Mouse (Mus musculus): ENCODE data around the gene Vamp1. TPM values are rescaled to one million over a fixed set of nuclear protein-coding genes. Genes with fewer than 3 reads are reported as not detected.

Gene Vamp1
- polyA plus RNA-seq, 1 experiment from 2014 or later: 3.3 TPM

GRCm38 (mm10) chr6:125252711-125253110 is 37.4 kb downstream of the Vamp1 start:
- Histone ChIP-seq H3K4me1 (replicated peaks; ENCODE audit: control insufficient read depth, insufficient read depth) (no peaks in the 10 kb centered on the region), H3K27me3 (ENCODE audit: control insufficient read depth, insufficient read depth, low read length) (no peaks in the 10 kb centered on the region), H3K4me2 (replicated peaks; ENCODE audit: low read depth) (no peak overlapping the region), H3K9ac (ENCODE audit: low read length) (no peak overlapping the region), H3K4me3 (ENCODE audit: low read depth, low read length) (no peak overlapping the region), H3K36me3 (ENCODE audit: control insufficient read depth, insufficient read depth, low read length) (no peaks in the 10 kb centered on the region), H3K9me3 (ENCODE audit: control insufficient read depth, low read length) (no peaks in the 10 kb centered on the region), H3K27ac (replicated peaks) (no peak overlapping the region)
- ATAC-seq (ENCODE audit: low FRiP score, low TSS enrichment): no peak
- WGBS: 82% methylated on average over 8 of the region's 8 CpGs
- no peak for DNase-seq (ENCODE audit: low spot score)
- TF ChIP-seq EP300 (optimal IDR thresholded peaks at IDR 0.05) (no peak), CTCF (IDR thresholded peaks at IDR 0.05; ENCODE audit: low read depth) (no peak)

GRCm38 (mm10) chr6:125253863-125254715 is 38.7 kb downstream of the Vamp1 start:
- Histone ChIP-seq H3K9ac (ENCODE audit: low read length) (no peak overlapping the region), H3K27ac (replicated peaks) (no peak overlapping the region), H3K4me1 (replicated peaks; ENCODE audit: control insufficient read depth, insufficient read depth) (no peaks in the 10 kb centered on the region), H3K27me3 (ENCODE audit: control insufficient read depth, insufficient read depth, low read length) (no peaks in the 10 kb centered on the region), H3K4me2 (replicated peaks; ENCODE audit: low read depth) (no peak overlapping the region), H3K36me3 (ENCODE audit: control insufficient read depth, insufficient read depth, low read length) (no peaks in the 10 kb centered on the region), H3K9me3 (ENCODE audit: control insufficient read depth, low read length) (no peaks in the 10 kb centered on the region), H3K4me3 (ENCODE audit: low read depth, low read length) (no peak overlapping the region)
- 75% methylated on average over 14 of the region's 14 CpGs for WGBS
- DNase-seq (ENCODE audit: low spot score) (no peak), ATAC-seq (ENCODE audit: low FRiP score, low TSS enrichment) (no peak)
- TF ChIP-seq CTCF (IDR thresholded peaks at IDR 0.05; ENCODE audit: low read depth): no peak
- TF ChIP-seq EP300 (optimal IDR thresholded peaks at IDR 0.05): no peak

GRCm38 (mm10) chr6:125255516-125256044 is 40.2 kb downstream of the Vamp1 start:
- Histone ChIP-seq H3K27me3 (ENCODE audit: control insufficient read depth, insufficient read depth, low read length) (no peaks in the 10 kb centered on the region), H3K4me1 (replicated peaks; ENCODE audit: control insufficient read depth, insufficient read depth) (no peaks in the 10 kb centered on the region), H3K4me2 (replicated peaks; ENCODE audit: low read depth) (no peak overlapping the region), H3K4me3 (ENCODE audit: low read depth, low read length) (no peak overlapping the region), H3K9me3 (ENCODE audit: control insufficient read depth, low read length) (no peaks in the 10 kb centered on the region), H3K36me3 (ENCODE audit: control insufficient read depth, insufficient read depth, low read length) (no peaks in the 10 kb centered on the region), H3K27ac (replicated peaks) (no peak overlapping the region), H3K9ac (ENCODE audit: low read length) (no peak overlapping the region)
- no peak for DNase-seq (ENCODE audit: low spot score)
- TF ChIP-seq EP300 (optimal IDR thresholded peaks at IDR 0.05) (no peak), CTCF (IDR thresholded peaks at IDR 0.05; ENCODE audit: low read depth) (no peak)
- WGBS: 77% methylated on average over 7 of the region's 7 CpGs
- 0 out of 2 replicates have a peak, but pooled peaks have one; percentile 38 for ATAC-seq (ENCODE audit: low FRiP score, low TSS enrichment)

GRCm38 (mm10) chr6:125256222-125256966 is 41.0 kb downstream of the Vamp1 start:
- H3K27ac ChIP-seq (replicated peaks): no peak overlapping the region
- no peak overlapping the region for H3K9ac ChIP-seq (ENCODE audit: low read length)
- H3K36me3 ChIP-seq (ENCODE audit: control insufficient read depth, insufficient read depth, low read length): no peaks in the 10 kb centered on the region
- DNase-seq (ENCODE audit: low spot score): peak; percentile 32
- H3K9me3 ChIP-seq (ENCODE audit: control insufficient read depth, low read length): no peaks in the 10 kb centered on the region
- no peak overlapping the region for H3K4me3 ChIP-seq (ENCODE audit: low read depth, low read length)
- no peak for TF ChIP-seq EP300 (optimal IDR thresholded peaks at IDR 0.05)
- H3K4me1 ChIP-seq (replicated peaks; ENCODE audit: control insufficient read depth, insufficient read depth): no peaks in the 10 kb centered on the region
- ATAC-seq (ENCODE audit: low FRiP score, low TSS enrichment): peak; percentile 76
- H3K27me3 ChIP-seq (ENCODE audit: control insufficient read depth, insufficient read depth, low read length): no peaks in the 10 kb centered on the region
- no peak overlapping the region for H3K4me2 ChIP-seq (replicated peaks; ENCODE audit: low read depth)
- WGBS: 65% methylated on average over 8 of the region's 8 CpGs

- H3K4me1 ChIP-seq (replicated peaks; ENCODE audit: control insufficient read depth, insufficient read depth): no peaks in the 10 kb centered on the region
- ATAC-seq (ENCODE audit: low FRiP score, low TSS enrichment) (no peak), DNase-seq (ENCODE audit: low spot score) (no peak)
- no peaks in the 10 kb centered on the region for H3K36me3 ChIP-seq (ENCODE audit: control insufficient read depth, insufficient read depth, low read length)
- no peak overlapping the region for H3K4me2 ChIP-seq (replicated peaks; ENCODE audit: low read depth)
- no peaks in the 10 kb centered on the region for H3K27me3 ChIP-seq (ENCODE audit: control insufficient read depth, insufficient read depth, low read length)
- 60% methylated on average over 10 of the region's 10 CpGs for WGBS
- no peaks in the 10 kb centered on the region for H3K9me3 ChIP-seq (ENCODE audit: control insufficient read depth, low read length)
- H3K27ac ChIP-seq (replicated peaks): no peak overlapping the region
- no peak overlapping the region for H3K9ac ChIP-seq (ENCODE audit: low read length)
- no peak overlapping the region for H3K4me3 ChIP-seq (ENCODE audit: low read depth, low read length)
- TF ChIP-seq EP300 (optimal IDR thresholded peaks at IDR 0.05) (no peak), CTCF (IDR thresholded peaks at IDR 0.05; ENCODE audit: low read depth) (no peak)
Observed at GRCm38 (mm10) chr6:125260006-125260555, 44.7 kb downstream of the Vamp1 start.
